Mouse (Mus musculus): ENCODE measurements at regions not wholly inside any gene's neighbourhood (a gene's known extent, or its start where the extent isn't known, plus 50 kb on each side); places are given as distances from the start of the nearest gene placed in this dataset.

DNA sequence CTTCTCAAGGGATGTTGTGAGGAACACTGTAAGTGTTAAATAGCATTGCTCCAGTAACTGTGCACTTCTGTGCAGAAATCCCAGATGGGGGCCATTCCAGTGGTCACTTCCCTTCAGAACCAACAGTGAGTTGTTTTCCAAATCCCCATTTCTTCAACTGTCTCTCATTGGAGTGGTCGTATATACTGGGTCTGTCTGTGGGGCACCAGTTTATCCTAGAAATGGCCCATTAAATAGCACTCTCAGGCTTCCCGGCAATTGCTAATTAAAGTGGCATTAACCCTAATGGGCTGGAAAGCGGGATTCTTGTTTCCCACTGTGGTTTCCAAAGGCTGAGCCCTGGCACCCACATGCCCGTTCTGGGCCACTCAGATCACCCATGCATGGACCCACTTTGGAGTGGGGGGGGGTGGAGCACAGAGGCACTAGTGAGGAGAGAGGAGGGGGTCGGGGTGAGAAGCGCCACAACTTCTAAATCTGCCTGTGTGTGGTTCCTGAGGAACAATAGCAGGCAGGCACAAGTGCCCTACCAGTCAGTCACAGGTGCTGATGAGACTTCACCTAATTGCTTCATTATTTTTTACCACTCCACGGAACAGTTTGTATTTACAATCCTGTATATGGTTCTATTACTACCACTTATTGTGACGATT is 78.1 kb downstream of the Fam204a start:
- intact Hi-C loops (cut with DNase I) = loop anchor here (5.0 to 10.0 kb wide), 2 partner anchors 164 to 764 kb away; no protein-coding TSS in a partner anchor
- no peak for TF ChIP-seq CTCF (IDR thresholded peaks at IDR 0.05)
- Histone ChIP-seq H3K27ac (no peak overlapping the region), H3K4me3 (no peak overlapping the region)
- DNase-seq (ENCODE audit: extremely low spot score in 1 of 2, low spot score in 2 of 2) = no peak

DNA sequence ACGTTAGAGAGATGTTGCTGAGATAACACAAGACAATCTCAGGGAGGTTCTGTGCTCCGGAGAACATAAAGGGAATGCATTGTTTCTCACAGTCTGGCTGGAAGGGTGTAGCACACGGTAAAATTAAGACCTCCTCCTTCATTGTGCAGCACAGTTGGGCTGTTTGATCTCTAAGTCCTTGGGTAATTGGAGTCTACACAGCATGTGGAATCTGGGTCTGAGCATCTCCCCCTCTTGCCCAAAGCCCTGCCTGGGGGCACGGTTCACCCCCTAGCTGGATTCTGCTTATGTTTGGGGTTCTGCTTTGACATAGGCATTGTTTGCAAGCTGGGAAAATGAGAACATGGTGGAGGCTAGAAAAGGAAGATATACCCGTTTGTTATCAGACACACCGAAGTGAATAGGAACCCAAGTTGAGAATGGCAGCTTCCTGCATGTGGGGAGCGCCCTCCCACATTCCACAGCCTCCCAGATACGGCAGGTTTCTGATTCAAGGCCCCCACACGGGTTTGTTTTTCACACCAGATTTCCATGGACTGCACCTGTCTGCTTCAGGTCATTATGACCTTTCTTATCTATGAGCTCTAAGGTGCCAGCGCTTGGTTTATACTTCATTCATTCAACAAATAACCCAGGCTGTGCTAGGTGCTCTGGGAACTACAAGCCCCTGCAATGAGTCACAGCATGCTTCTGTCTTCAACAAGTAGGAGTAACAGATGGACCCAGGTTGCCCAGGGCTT is 79.9 kb downstream of the Fam204a start:
- Histone ChIP-seq H3K4me3 (no peak overlapping the region), H3K27ac (no peak overlapping the region)
- DNase-seq (ENCODE audit: extremely low spot score in 1 of 2, low spot score in 2 of 2) = no peak
- TF ChIP-seq CTCF (IDR thresholded peaks at IDR 0.05) = no peak
- intact Hi-C loops (cut with DNase I) = loop anchor here (5.0 to 10.0 kb wide), 2 partner anchors 166 to 762 kb away; no protein-coding TSS in a partner anchor

DNA sequence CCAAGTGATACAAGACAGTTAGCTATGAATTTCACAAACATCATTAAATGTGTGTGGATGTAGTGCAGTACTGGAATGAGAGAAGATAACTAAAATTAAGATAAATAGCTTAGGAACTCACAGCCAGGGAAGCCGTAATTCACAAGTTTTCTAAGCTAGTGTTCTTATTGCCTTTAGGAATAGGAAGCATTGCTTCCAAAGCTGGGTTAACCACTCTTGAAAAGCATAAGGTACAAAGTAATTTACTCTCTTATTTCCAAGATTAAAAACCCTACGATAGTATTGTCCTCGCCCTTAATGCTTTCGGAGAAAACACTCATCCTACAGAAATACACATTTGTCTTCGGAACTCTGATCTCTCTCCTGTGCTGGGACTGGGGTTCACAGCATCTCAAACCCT is 81.3 kb downstream of the Fam204a start:
- no peak overlapping the region for H3K4me3 ChIP-seq
- TF ChIP-seq CTCF (IDR thresholded peaks at IDR 0.05) = no peak
- no peak for DNase-seq (ENCODE audit: extremely low spot score in 1 of 2, low spot score in 2 of 2)
- intact Hi-C loops (cut with DNase I) = loop anchor here (2.0 to 10.0 kb wide), 3 partner anchors 167 to 760 kb away; no protein-coding TSS in a partner anchor
- no peak overlapping the region for H3K27ac ChIP-seq

DNA sequence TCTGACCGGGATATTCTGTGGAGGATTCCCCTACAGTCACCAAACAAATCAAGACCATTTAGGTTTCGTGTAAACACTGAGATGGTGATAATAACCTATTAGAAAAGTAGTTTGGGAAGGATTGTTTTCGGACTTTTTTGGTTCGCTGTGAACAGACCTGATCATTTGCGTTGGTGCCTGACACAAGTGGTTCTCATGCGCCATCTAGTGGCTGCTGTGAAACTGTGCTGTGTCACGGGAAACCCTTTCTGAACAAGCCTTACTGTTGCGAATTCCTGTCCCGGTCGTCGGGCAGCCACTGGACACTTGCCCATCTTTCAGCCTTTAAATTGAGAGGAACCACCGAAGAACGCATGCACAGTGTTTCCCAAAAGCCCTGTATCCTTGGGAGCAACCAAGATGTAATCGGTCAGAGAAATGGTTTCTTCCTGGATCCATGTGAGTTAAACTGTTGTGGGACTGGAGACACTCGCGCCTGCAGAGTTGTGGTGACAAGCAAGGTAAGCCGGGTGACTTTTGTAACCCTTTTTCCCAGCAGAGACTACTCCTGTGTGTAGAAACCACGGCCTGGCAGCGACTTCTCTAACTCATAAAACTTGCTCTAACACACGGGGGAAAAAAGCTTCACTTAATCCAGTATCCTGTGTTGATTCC is 82.0 kb downstream of the Fam204a start:
- no peak overlapping the region for H3K27ac ChIP-seq
- intact Hi-C loops (cut with DNase I) = loop anchor here (1.0 to 10.0 kb wide), 5 partner anchors 202 to 760 kb away; partner anchors contain the start of gene Rab11fip2
- peak; percentile 99 for TF ChIP-seq CTCF (IDR thresholded peaks at IDR 0.05)
- DNase-seq (ENCODE audit: extremely low spot score in 1 of 2, low spot score in 2 of 2) = peak; percentile 73 to 80
- H3K4me3 ChIP-seq = peak overlapping the region; percentile 36

DNA sequence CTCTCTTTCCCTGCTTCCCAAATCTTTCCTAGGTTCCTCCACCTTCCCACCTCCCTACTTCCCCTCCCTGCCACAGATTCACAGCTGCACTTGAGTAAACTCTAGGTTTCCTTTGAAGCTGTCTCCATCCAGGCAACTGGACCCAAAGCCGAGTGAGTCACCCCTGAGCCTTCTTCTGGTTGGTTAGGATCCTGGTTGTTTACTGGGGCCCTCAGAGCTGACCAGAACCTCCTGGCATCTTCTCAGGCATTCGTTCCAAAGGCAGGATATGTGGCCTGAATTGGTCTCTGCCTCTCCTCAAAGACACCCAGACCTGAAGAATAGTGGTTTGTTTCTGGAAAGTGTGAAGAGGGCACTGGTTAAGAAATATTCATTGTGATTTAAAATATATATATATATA is 87.6 kb downstream of the Fam204a start:
- no peak for TF ChIP-seq CTCF (IDR thresholded peaks at IDR 0.05)
- H3K27ac ChIP-seq = no peak overlapping the region
- no peak overlapping the region for H3K4me3 ChIP-seq
- intact Hi-C loops (cut with DNase I) = no loop called here
- DNase-seq (ENCODE audit: extremely low spot score in 1 of 2, low spot score in 2 of 2) = no peak

DNA sequence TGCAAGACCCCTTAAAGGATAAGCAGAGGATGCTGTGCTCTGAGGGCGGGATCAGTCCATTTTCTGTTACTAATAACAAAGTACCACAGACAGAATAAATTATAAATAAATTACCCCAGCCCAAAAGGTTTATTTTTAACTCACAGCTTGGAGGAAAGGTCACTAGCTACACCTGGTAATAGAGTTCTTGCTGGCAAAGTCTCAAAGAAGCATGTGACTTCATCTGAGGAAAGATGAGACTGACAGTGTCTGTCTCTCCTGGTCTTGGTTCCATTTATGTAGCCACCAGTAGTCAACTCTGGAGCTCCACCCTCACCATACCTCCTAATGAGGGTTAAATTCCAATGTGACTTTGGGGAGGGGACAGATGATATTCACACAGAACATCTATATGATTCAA is 90.0 kb downstream of the Fam204a start:
- intact Hi-C loops (cut with DNase I) = no loop called here
- no peak for DNase-seq (ENCODE audit: extremely low spot score in 1 of 2, low spot score in 2 of 2)
- H3K27ac ChIP-seq = no peak overlapping the region
- no peak overlapping the region for H3K4me3 ChIP-seq
- no peak for TF ChIP-seq CTCF (IDR thresholded peaks at IDR 0.05)

DNA sequence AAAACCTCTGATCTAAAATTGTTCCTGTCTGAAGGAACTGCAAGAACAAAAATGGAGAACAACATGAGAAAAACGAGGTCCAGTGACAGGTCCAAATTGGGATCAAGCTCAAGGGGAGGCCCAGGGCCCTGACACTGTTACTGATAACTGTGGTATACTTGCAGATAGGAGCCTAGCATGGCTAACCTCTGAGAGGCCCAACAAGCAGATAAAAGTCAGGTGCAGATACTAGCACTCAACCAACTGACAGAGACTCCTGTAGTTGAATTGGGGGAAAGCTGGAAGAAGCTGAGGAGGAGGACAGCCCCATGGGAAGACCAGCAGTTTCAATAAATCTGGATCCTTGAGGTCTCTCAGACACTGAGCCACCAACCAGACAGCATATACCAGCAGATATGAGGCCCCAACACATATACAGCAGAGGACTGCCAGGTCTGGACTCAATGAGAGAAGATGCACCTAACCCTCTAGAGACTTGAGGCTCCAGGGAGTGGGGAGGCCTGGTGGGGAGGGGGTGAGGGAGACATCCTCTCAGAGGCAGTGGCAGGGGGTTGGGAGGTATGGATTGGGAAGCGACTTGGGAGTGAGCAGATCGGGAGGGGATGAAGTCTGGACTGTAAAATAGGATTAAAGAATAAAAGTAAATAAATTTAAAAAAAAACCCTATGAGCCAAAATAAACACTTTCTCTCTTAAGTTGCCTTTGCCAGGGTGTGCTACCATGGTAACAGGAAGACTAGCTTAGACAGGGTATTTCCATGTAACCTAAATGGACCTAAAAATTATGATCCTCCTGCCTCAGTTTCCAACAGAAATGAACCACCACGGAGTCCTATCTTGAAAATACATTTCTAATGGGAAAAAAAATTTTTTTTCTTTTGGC is 91.8 kb downstream of the Fam204a start:
- no peak for TF ChIP-seq CTCF (IDR thresholded peaks at IDR 0.05)
- intact Hi-C loops (cut with DNase I) = no loop called here
- Histone ChIP-seq H3K27ac (no peak overlapping the region), H3K4me3 (no peak overlapping the region)
- DNase-seq (ENCODE audit: extremely low spot score in 1 of 2, low spot score in 2 of 2) = no peak

DNA sequence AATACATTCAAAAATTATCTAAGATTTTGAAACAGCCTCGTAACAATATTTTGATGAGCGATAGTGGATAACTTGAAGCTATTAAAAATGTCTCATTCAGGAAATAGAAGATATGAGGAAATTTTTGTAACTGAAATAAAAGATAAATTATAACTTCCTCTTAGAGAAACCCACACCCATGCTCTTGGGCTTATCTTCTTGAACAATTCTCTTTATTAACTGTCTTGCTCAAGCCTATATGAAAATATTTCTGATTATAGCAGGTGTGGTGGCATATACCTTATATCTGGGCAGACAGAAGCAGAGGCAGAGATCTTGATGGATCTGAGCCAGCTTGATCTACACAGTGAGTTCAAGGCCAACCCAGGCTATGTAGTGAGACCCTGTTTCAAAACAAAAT is 96.9 kb downstream of the Fam204a start:
- no peak for TF ChIP-seq CTCF (IDR thresholded peaks at IDR 0.05)
- DNase-seq (ENCODE audit: extremely low spot score in 1 of 2, low spot score in 2 of 2) = no peak
- Histone ChIP-seq H3K27ac (no peak overlapping the region), H3K4me3 (no peak overlapping the region)
- intact Hi-C loops (cut with DNase I) = no loop called here

DNA sequence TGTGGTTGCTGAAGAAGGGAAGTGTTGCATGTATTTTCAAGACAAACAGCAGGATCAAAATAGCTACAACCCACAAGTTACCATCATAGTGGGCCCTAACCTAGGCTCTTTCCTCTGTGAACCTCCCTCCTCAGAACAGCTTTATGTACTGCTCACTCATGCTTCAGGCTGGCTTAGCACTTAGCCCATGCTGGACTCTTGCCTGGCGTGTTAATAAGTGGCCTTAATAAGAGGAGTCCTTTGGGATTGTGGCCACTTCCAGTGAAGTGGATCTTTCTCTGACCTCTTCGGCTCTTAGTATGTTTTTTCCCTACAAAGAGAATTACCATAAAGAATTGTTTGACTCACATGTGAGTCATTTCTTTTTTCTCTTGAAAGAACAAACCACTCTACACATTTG is 101.9 kb downstream of the Fam204a start:
- intact Hi-C loops (cut with DNase I) = no loop called here
- Histone ChIP-seq H3K27ac (no peak overlapping the region), H3K4me3 (no peak overlapping the region)
- no peak for DNase-seq (ENCODE audit: extremely low spot score in 1 of 2, low spot score in 2 of 2)
- TF ChIP-seq CTCF (IDR thresholded peaks at IDR 0.05) = no peak

DNA sequence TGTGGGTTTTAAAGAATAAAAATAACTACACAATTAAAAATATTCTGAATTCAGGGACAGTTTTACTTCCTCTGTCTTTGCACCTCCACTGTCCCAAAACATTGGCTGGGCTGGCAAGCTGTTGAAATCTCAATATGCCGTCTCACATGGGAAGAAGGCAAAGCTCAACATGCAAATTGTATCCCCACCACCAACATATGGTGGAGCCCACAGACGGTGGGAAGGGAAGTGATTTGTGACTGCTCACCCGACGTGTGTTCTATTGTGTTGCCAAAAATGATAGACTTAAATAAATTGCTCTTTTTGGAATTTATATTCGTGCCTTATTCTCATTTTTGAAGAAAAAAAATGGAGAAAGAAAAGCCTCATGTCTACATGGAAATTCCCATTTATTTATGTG is 105.6 kb downstream of the Fam204a start:
- no peak for TF ChIP-seq CTCF (IDR thresholded peaks at IDR 0.05)

DNA sequence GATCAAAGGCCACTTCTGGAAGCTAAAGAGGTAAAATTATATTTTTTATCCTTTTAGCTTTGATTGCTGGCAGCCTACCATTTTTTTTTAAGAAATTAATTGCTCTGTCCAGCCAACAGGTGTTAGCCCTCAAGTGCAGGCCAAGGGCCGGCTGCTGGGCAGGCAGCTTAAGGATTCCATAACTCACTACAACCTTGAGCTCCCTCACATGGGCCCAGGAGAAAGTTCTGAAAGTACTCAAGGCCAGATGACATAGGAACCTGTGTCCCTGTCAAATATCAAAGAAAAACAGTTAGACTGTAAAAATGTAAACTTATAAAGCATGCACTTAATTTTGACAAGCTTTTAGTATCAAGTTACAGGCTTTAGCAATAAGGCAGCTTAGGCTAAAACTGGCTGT is 107.5 kb downstream of the Fam204a start:
- no peak overlapping the region for H3K4me3 ChIP-seq
- H3K27ac ChIP-seq = no peak overlapping the region
- TF ChIP-seq CTCF (IDR thresholded peaks at IDR 0.05) = no peak
- no peak for DNase-seq (ENCODE audit: extremely low spot score in 1 of 2, low spot score in 2 of 2)
- intact Hi-C loops (cut with DNase I) = no loop called here

More for the DNA sequence above, 105.6 kb downstream of the Fam204a start:
- H3K4me3 ChIP-seq = no peak overlapping the region
- H3K27ac ChIP-seq = no peak overlapping the region
- intact Hi-C loops (cut with DNase I) = no loop called here
- DNase-seq (ENCODE audit: extremely low spot score in 1 of 2, low spot score in 2 of 2) = no peak
